Mouse (Mus musculus): ENCODE results near the gene Zfp683.

DNA sequence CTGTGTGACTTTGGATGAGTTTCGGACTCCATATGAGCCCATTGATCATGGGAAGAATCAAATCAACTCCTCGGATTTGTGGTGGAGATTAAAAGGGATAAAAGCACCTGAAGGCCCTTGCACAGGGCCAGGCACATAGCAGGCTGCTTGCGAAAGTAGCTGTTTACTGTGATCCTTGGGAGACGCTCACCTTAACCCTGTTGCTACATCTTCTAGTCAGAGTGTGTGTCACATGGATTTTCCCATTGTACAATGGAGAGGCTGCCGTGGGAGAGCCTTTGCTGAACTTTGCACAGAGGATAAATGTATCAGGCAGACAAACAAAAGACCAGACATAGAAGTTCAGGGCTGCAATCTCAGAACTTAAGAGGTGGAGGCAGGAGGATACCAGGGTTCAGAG, 1.7 kb upstream of the Zfp683 start:
- no peak for TF ChIP-seq USF1 (IDR thresholded peaks at IDR 0.05; ENCODE audit: low read depth, low read length)
- no peak for TF ChIP-seq CTCF (conservative IDR thresholded peaks at IDR 0.05 in 1 of 2, IDR thresholded peaks at IDR 0.05 in 1 of 2; ENCODE audit: low read depth in 2 of 2, low read length in 2 of 2)
